In the genomic region with DNA sequence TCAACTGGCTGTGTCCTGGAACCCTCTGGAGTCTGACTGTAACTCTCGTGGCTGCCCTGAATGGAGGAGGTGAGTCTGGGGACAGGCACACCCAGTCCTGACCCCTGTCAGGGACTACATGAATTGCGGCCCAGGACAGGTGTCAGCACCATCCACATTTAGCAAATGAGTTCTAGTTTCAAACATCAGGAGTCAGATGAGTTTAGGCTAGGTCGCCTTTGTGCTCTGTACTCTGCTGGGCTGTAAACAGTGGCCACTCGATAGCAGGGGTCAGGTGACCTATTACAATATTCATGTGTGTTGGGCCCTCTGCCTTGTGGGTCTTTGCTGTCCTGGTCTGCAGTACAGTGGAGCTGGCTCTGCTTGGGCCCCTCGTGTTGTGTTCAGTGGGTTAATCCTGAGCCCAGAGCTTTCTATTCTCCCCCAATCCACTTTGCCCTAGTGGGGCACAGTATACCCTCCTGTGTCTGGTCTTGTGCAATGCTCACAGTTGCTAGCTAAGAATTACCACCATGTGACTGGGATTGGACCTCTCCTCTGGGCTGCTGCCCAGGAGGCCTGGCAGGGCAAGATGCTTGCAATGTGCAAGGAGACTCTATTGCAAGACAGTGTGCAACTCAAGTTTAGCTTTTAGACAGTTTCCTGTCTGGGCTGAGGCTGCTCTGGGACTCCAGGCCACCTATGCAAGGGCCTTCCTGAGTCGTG, we compare ENCODE assay signal across 13 mouse cellular contexts. TPM values are rescaled to one million over a fixed set of nuclear protein-coding genes. Genes with fewer than 3 reads are reported as not detected.
DNase-seq lines count a peak whose midpoint lies in the region; ATAC-seq and TF ChIP-seq lines count a peak whose summit lies in the region.
"Had no signal": no experiment of that assay in that cellular context is flagged by ENCODE, and none has a peak within 500 bp of the region (broad histone marks: within the 10 kb centered on the region; RNA-seq: fewer than 3 reads in every experiment).

No protein-coding gene starts in this region.

- intact Hi-C loops in left cerebral cortex, postnatal 10 days (cut with DNase I): no loop called here

- H3K27me3 ChIP-seq in hindbrain, postnatal 0 days (ENCODE audit: insufficient read depth, low read length): no peaks in the 10 kb centered on the region
- H3K27me3 ChIP-seq in hindbrain, embryonic 12.5 days: no peaks in the 10 kb centered on the region
- no peaks in the 10 kb centered on the region for H3K27me3 ChIP-seq in heart, postnatal 0 days (ENCODE audit: control insufficient read depth, insufficient read depth, low read length)
- no peaks in the 10 kb centered on the region for H3K27me3 ChIP-seq in lung, embryonic 15.5 days

- peak; percentile 48; the same call in 1 of the 2 replicates for ATAC-seq in hindbrain, postnatal 0 days
- no peak for ATAC-seq in hindbrain, embryonic 12.5 days (ENCODE audit: low FRiP score)
- peak; percentile 49 for ATAC-seq in heart, postnatal 0 days (ENCODE audit: insufficient read depth, low read depth)
- peak; percentile 27; the same call in 1 of the 2 replicates for ATAC-seq in lung, embryonic 15.5 days (ENCODE audit: borderline replicate concordance, extremely low read depth, low FRiP score, low TSS enrichment)
- ATAC-seq in CD4-positive, CD25-positive, alpha-beta regulatory T cell, adult 4 months: no peak

- H3K36me3 ChIP-seq in hindbrain, postnatal 0 days (ENCODE audit: insufficient read depth, low read length): no peaks in the 10 kb centered on the region
- no peaks in the 10 kb centered on the region for H3K36me3 ChIP-seq in hindbrain, embryonic 12.5 days
- no peaks in the 10 kb centered on the region for H3K36me3 ChIP-seq in heart, postnatal 0 days (replicated peaks; ENCODE audit: control insufficient read depth, insufficient read depth, low read length)
- H3K36me3 ChIP-seq in lung, embryonic 15.5 days: no peaks in the 10 kb centered on the region
- H3K36me3 ChIP-seq: hindbrain, embryonic 13.5 days had no signal

- TF ChIP-seq EP300 in heart, postnatal 0 days (IDR thresholded peaks at IDR 0.05; ENCODE audit: low read depth): no peak

- 0 out of 2 replicates have a peak, but pooled peaks cover 5% of the 10 kb centered on the region for H3K4me1 ChIP-seq in hindbrain, postnatal 0 days (ENCODE audit: insufficient read depth, low read length)
- H3K4me1 ChIP-seq in hindbrain, embryonic 12.5 days: 0 out of 2 replicates have a peak, but pooled peaks cover under 1% of the 10 kb centered on the region
- 0 out of 2 replicates have a peak, but pooled peaks cover 7% of the 10 kb centered on the region for H3K4me1 ChIP-seq in heart, postnatal 0 days (ENCODE audit: control insufficient read depth, insufficient read depth)
- no peaks in the 10 kb centered on the region for H3K4me1 ChIP-seq in lung, embryonic 15.5 days

- H3K27ac ChIP-seq in hindbrain, postnatal 0 days: no peak overlapping the region
- no peak overlapping the region for H3K27ac ChIP-seq in hindbrain, embryonic 12.5 days
- H3K27ac ChIP-seq in heart, postnatal 0 days (ENCODE audit: low read depth): no peak overlapping the region
- no peak overlapping the region for H3K27ac ChIP-seq in lung, embryonic 15.5 days
- H3K27ac ChIP-seq: hindbrain, embryonic 13.5 days; left cerebral cortex, adult 2 months had no signal

- WGBS in hindbrain, postnatal 0 days: 68% methylated on average over 6 of the region's 6 CpGs
- 78% methylated on average over 6 of the region's 6 CpGs for WGBS in hindbrain, embryonic 12.5 days
- 53% methylated on average over 6 of the region's 6 CpGs for WGBS in heart, postnatal 0 days
- WGBS in lung, embryonic 15.5 days: 56% methylated on average over 6 of the region's 6 CpGs

- TF ChIP-seq CTCF in hindbrain, postnatal 0 days (IDR thresholded peaks at IDR 0.05; ENCODE audit: low read depth): no peak
- no peak for TF ChIP-seq CTCF in heart, postnatal 0 days (IDR thresholded peaks at IDR 0.05; ENCODE audit: low read depth)

- no peak for DNase-seq in hindbrain, postnatal 0 days (ENCODE audit: low spot score)
- DNase-seq in adrenal gland, postnatal 10 days: peak; percentile 77
- no peak for DNase-seq in heart, postnatal 0 days (ENCODE audit: low spot score)
- DNase-seq in left cerebral cortex, postnatal 10 days (ENCODE audit: extremely low spot score in 1 of 2, low spot score in 2 of 2): no peak
- DNase-seq in retina, embryonic 14.5 days (ENCODE audit: low spot score): no peak
- DNase-seq: cerebellum, adult 9-10 months; thymus, adult 18-20 months had no signal

- H3K4me2 ChIP-seq in hindbrain, postnatal 0 days (ENCODE audit: low read depth, low read length): no peak overlapping the region
- no peak overlapping the region for H3K4me2 ChIP-seq in hindbrain, embryonic 12.5 days (replicated peaks)
- no peak overlapping the region for H3K4me2 ChIP-seq in heart, postnatal 0 days (ENCODE audit: low read depth, low read length)
- no peak overlapping the region for H3K4me2 ChIP-seq in lung, embryonic 15.5 days
- H3K4me2 ChIP-seq: hindbrain, embryonic 13.5 days; midbrain, embryonic 11.5 days had no signal

- no peak overlapping the region for H3K9ac ChIP-seq in hindbrain, postnatal 0 days (replicated peaks; ENCODE audit: low read length)
- H3K9ac ChIP-seq in hindbrain, embryonic 12.5 days: no peak overlapping the region
- no peak overlapping the region for H3K9ac ChIP-seq in heart, postnatal 0 days (replicated peaks; ENCODE audit: low read depth, low read length)
- H3K9ac ChIP-seq in lung, embryonic 15.5 days: no peak overlapping the region
- H3K9ac ChIP-seq: hindbrain, embryonic 13.5 days had no signal

- H3K4me3 ChIP-seq in hindbrain, postnatal 0 days (ENCODE audit: low read length): no peak overlapping the region
- no peak overlapping the region for H3K4me3 ChIP-seq in hindbrain, embryonic 12.5 days
- no peak overlapping the region for H3K4me3 ChIP-seq in heart, postnatal 0 days (ENCODE audit: low read depth, low read length)
- no peak overlapping the region for H3K4me3 ChIP-seq in lung, embryonic 15.5 days
- H3K4me3 ChIP-seq: hindbrain, embryonic 13.5 days; left cerebral cortex, adult 2 months had no signal

- no peaks in the 10 kb centered on the region for H3K9me3 ChIP-seq in hindbrain, postnatal 0 days (ENCODE audit: low read length)
- no peaks in the 10 kb centered on the region for H3K9me3 ChIP-seq in hindbrain, embryonic 12.5 days (replicated peaks)
- no peaks in the 10 kb centered on the region for H3K9me3 ChIP-seq in heart, postnatal 0 days (replicated peaks; ENCODE audit: control insufficient read depth, low read length)
- no peaks in the 10 kb centered on the region for H3K9me3 ChIP-seq in lung, embryonic 15.5 days
- H3K9me3 ChIP-seq: hindbrain, embryonic 13.5 days had no signal

RNA-seq across cellular contexts. Expression of a gene that starts 25.8 kb away (rescaled TPM):
- 0.52 and 0.90 TPM in 2 replicates for total RNA-seq in hindbrain, postnatal 0 days (2014; rRNA removed)
- 1.2 TPM in 2 replicates for polyA plus RNA-seq in hindbrain, postnatal 0 days (2015; fragmentation: Nextera tagmentation; extraction: Ambion mirVana)
- polyA plus RNA-seq in hindbrain, embryonic 12.5 days (2016; fragmentation: Nextera tagmentation; extraction: Ambion mirVana): not detected in 2 replicates
- not detected for total RNA-seq in adrenal gland, postnatal 10 days (2021)
- not detected in 2 replicates for total RNA-seq in heart, postnatal 0 days (2014; rRNA removed; ENCODE audit: low replicate concordance)
- 0.15 TPM in 1 of 2 replicates, not detected in the other for polyA plus RNA-seq in heart, postnatal 0 days (2015; fragmentation: Nextera tagmentation; extraction: Ambion mirVana)
- polyA plus RNA-seq in lung, embryonic 15.5 days (2015; fragmentation: Nextera tagmentation; extraction: Ambion mirVana): not detected in 2 replicates
- total RNA-seq in left cerebral cortex, postnatal 10 days (2021): 1 to 10 TPM in 1 of 2 experiments, under 1 TPM in 1; 0.85 to 1.2 TPM
- not detected for polyA plus RNA-seq in CD4-positive, CD25-positive, alpha-beta regulatory T cell, adult 4 months (2017; shearing (Covaris generic))
- total RNA-seq: left cerebral cortex, adult 2 months had no signal
- polyA plus RNA-seq: hindbrain, embryonic 13.5 days; midbrain, embryonic 11.5 days had no signal

RNA-seq across cellular contexts. Expression of a gene that starts 44.7 kb away (rescaled TPM):
- 46.2 and 54.6 TPM in 2 replicates for total RNA-seq in hindbrain, postnatal 0 days (2014; rRNA removed)
- 224 and 242 TPM in 2 replicates for polyA plus RNA-seq in hindbrain, postnatal 0 days (2015; fragmentation: Nextera tagmentation; extraction: Ambion mirVana)
- 293 and 303 TPM in 2 replicates for polyA plus RNA-seq in hindbrain, embryonic 12.5 days (2016; fragmentation: Nextera tagmentation; extraction: Ambion mirVana)
- 100 to 1,000 TPM; 145 to 150 TPM for total RNA-seq in adrenal gland, postnatal 10 days (2021)
- total RNA-seq in heart, postnatal 0 days (2014; rRNA removed; ENCODE audit: low replicate concordance): 36.2 and 41.7 TPM in 2 replicates
- polyA plus RNA-seq in heart, postnatal 0 days (2015; fragmentation: Nextera tagmentation; extraction: Ambion mirVana): 143 and 158 TPM in 2 replicates
- polyA plus RNA-seq in lung, embryonic 15.5 days (2015; fragmentation: Nextera tagmentation; extraction: Ambion mirVana): 332 and 360 TPM in 2 replicates
- 100 to 1,000 TPM; 115 to 118 TPM for total RNA-seq in left cerebral cortex, postnatal 10 days (2021)
- 100 to 1,000 TPM in 1 of 2 experiments, 10 to 100 TPM in 1; 53.7 to 103 TPM for polyA plus RNA-seq in CD4-positive, CD25-positive, alpha-beta regulatory T cell, adult 4 months (2017; shearing (Covaris generic))

Comparison
In these comparisons a context has a peak if more than half of its experiments do, and no peak if none do; other contexts are left out.
1. ATAC-seq: peak in hindbrain, postnatal 0 days (single experiment), heart, postnatal 0 days (single experiment) and lung, embryonic 15.5 days (single experiment); none in hindbrain, embryonic 12.5 days (single experiment) and CD4-positive, CD25-positive, alpha-beta regulatory T cell, adult 4 months (single experiment).